Mouse (Mus musculus): ENCODE results near the gene Pdcd4. TPM values are rescaled to one million over a fixed set of nuclear protein-coding genes. Genes with fewer than 3 reads are reported as not detected.

Pdcd4 gene
- total and polyA plus RNA-seq, 2 experiments from 2014 or later: 4.2 to 28.6 TPM

- H3K4me3 ChIP-seq (ENCODE audit: low read depth, low read length): no peak overlapping the region
- no peaks in the 10 kb centered on the region for H3K36me3 ChIP-seq (replicated peaks; ENCODE audit: control insufficient read depth, insufficient read depth, low read length)
- 44% methylated on average over 5 of the region's 5 CpGs for WGBS
- no peaks in the 10 kb centered on the region for H3K9me3 ChIP-seq (replicated peaks; ENCODE audit: control insufficient read depth, low read length)
- no peak overlapping the region for H3K4me2 ChIP-seq (ENCODE audit: low read depth, low read length)
- H3K27me3 ChIP-seq (ENCODE audit: control insufficient read depth, insufficient read depth, low read length): no peaks in the 10 kb centered on the region
- ATAC-seq (ENCODE audit: insufficient read depth, low read depth): peak; percentile 44; the same call in 1 of the 2 replicates
- H3K27ac ChIP-seq (ENCODE audit: low read depth): peak overlapping the region; percentile 68; the same call in 1 of the 2 replicates
- H3K9ac ChIP-seq (replicated peaks; ENCODE audit: low read depth, low read length): no peak overlapping the region
- peak; percentile 42 for DNase-seq (ENCODE audit: low spot score)
- no peak for TF ChIP-seq CTCF (IDR thresholded peaks at IDR 0.05; ENCODE audit: low read depth)
- no peak for TF ChIP-seq EP300 (IDR thresholded peaks at IDR 0.05; ENCODE audit: low read depth)
- peaks cover 32% of the 10 kb centered on the region for H3K4me1 ChIP-seq (ENCODE audit: control insufficient read depth, insufficient read depth)
Observed at GRCm38 (mm10) chr19:53890781-53891251, 1.2 kb upstream of the Pdcd4 start.

- peak overlapping the region; percentile 68 for H3K27ac ChIP-seq (ENCODE audit: low read depth)
Observed at GRCm38 (mm10) chr19:53891569-53891968, 462 bp upstream of the Pdcd4 start.

DNA sequence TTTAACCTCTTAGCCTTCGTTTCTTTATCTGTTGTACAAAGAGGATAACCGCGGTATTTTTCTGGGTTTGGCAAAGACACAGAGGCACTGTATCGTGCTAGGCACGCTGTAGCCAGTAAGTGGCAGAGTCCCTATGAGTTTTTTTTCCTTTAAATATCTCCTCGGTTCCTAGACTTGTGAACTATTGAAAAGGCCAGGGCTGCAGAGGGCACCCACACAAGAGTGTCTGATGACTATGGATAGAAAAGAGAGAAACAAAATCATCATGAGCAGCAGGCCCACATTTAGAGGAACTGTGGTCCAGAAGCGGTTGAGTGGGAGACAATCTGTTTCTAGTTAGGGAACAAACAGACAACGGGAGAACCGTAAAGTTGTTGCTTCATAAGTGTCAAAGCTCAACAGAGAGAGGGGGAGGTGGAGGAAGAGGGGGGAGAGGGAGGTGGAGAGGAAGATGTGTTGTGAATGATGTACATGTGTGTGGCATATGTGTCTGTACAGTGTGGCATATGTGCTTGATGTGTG lies 868 bp downstream of the Pdcd4 start:
- Histone ChIP-seq H3K27ac (ENCODE audit: low read depth) (peak overlapping the region; percentile 68; the same call in 1 of the 2 replicates), H3K27me3 (ENCODE audit: control insufficient read depth, insufficient read depth, low read length) (no peaks in the 10 kb centered on the region), H3K9ac (replicated peaks; ENCODE audit: low read depth, low read length) (no peak overlapping the region), H3K4me2 (ENCODE audit: low read depth, low read length) (no peak overlapping the region), H3K36me3 (replicated peaks; ENCODE audit: control insufficient read depth, insufficient read depth, low read length) (no peaks in the 10 kb centered on the region), H3K4me1 (ENCODE audit: control insufficient read depth, insufficient read depth) (peaks cover 34% of the 10 kb centered on the region), H3K4me3 (ENCODE audit: low read depth, low read length) (no peak overlapping the region), H3K9me3 (replicated peaks; ENCODE audit: control insufficient read depth, low read length) (no peaks in the 10 kb centered on the region)
- TF ChIP-seq CTCF (IDR thresholded peaks at IDR 0.05; ENCODE audit: low read depth) (no peak), EP300 (IDR thresholded peaks at IDR 0.05; ENCODE audit: low read depth) (no peak)
- DNase-seq (ENCODE audit: low spot score) (no peak), ATAC-seq (ENCODE audit: insufficient read depth, low read depth) (no peak)
- 38% methylated on average over 9 of the region's 9 CpGs for WGBS

More at GRCm38 (mm10) chr19:53891569-53891968, 462 bp upstream of the Pdcd4 start:
- no peak overlapping the region for H3K4me2 ChIP-seq (ENCODE audit: low read depth, low read length)
- no peak overlapping the region for H3K9ac ChIP-seq (replicated peaks; ENCODE audit: low read depth, low read length)
- ATAC-seq (ENCODE audit: insufficient read depth, low read depth) (no peak), DNase-seq (ENCODE audit: low spot score) (no peak)
- H3K4me3 ChIP-seq (ENCODE audit: low read depth, low read length): no peak overlapping the region
- no peaks in the 10 kb centered on the region for H3K36me3 ChIP-seq (replicated peaks; ENCODE audit: control insufficient read depth, insufficient read depth, low read length)
- H3K4me1 ChIP-seq (ENCODE audit: control insufficient read depth, insufficient read depth): peaks cover 32% of the 10 kb centered on the region
- TF ChIP-seq EP300 (IDR thresholded peaks at IDR 0.05; ENCODE audit: low read depth): no peak
- no peak for TF ChIP-seq CTCF (IDR thresholded peaks at IDR 0.05; ENCODE audit: low read depth)
- no peaks in the 10 kb centered on the region for H3K9me3 ChIP-seq (replicated peaks; ENCODE audit: control insufficient read depth, low read length)
- no peaks in the 10 kb centered on the region for H3K27me3 ChIP-seq (ENCODE audit: control insufficient read depth, insufficient read depth, low read length)
- 81% methylated on average over 2 of the region's 2 CpGs for WGBS

- no peaks in the 10 kb centered on the region for H3K36me3 ChIP-seq (replicated peaks; ENCODE audit: control insufficient read depth, insufficient read depth, low read length)
- no peak overlapping the region; the same call in 1 of the 2 replicates for H3K4me2 ChIP-seq (ENCODE audit: low read depth, low read length)
- H3K4me1 ChIP-seq (ENCODE audit: control insufficient read depth, insufficient read depth): peaks cover 40% of the 10 kb centered on the region
- TF ChIP-seq CTCF (IDR thresholded peaks at IDR 0.05; ENCODE audit: low read depth) (no peak), EP300 (IDR thresholded peaks at IDR 0.05; ENCODE audit: low read depth) (no peak)
- ATAC-seq (ENCODE audit: insufficient read depth, low read depth) (no peak), DNase-seq (ENCODE audit: low spot score) (no peak)
- no peak overlapping the region for H3K4me3 ChIP-seq (ENCODE audit: low read depth, low read length)
- no peak overlapping the region for H3K9ac ChIP-seq (replicated peaks; ENCODE audit: low read depth, low read length)
- WGBS: 56% methylated on average over 3 of the region's 3 CpGs
- H3K27me3 ChIP-seq (ENCODE audit: control insufficient read depth, insufficient read depth, low read length): no peaks in the 10 kb centered on the region
- peak overlapping the region; percentile 68 for H3K27ac ChIP-seq (ENCODE audit: low read depth)
- no peaks in the 10 kb centered on the region for H3K9me3 ChIP-seq (replicated peaks; ENCODE audit: control insufficient read depth, low read length)
Observed at GRCm38 (mm10) chr19:53893711-53894171, 1.7 kb downstream of the Pdcd4 start.

DNA sequence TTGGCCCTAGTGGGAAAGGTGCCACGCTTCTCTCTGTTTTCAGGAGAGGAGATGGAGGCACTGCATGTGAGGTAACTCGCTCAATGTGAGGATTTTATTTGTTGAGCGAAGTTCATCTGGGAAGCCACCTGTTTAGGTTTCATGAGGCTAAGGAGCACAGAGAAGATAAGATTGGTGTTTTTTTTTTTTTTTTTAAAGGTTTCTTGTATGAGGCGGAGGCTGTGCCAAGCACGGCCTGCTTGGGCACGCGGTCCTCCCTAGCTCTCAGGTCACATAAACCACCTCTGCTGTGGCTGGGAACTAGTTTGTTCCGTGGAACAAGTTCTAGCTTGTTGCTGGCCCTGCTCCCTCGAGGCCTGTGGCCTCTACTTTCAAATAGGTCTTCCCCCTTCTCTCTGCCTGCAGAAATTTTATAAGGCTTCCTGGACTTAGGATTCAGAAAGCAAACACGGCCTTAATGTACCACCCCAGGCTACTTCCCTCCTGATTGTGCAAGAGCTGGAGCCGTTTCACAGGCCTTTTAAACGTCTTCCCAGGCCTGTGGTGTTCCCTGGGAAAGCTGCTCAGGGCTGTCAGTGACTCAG lies 2.6 kb downstream of the Pdcd4 start:
- Histone ChIP-seq H3K4me1 (ENCODE audit: control insufficient read depth, insufficient read depth) (peaks cover 40% of the 10 kb centered on the region), H3K4me2 (ENCODE audit: low read depth, low read length) (no peak overlapping the region), H3K36me3 (replicated peaks; ENCODE audit: control insufficient read depth, insufficient read depth, low read length) (no peaks in the 10 kb centered on the region), H3K9me3 (replicated peaks; ENCODE audit: control insufficient read depth, low read length) (no peaks in the 10 kb centered on the region), H3K27ac (ENCODE audit: low read depth) (peak overlapping the region; percentile 68; the same call in 1 of the 2 replicates), H3K9ac (replicated peaks; ENCODE audit: low read depth, low read length) (no peak overlapping the region), H3K27me3 (ENCODE audit: control insufficient read depth, insufficient read depth, low read length) (no peaks in the 10 kb centered on the region), H3K4me3 (ENCODE audit: low read depth, low read length) (no peak overlapping the region)
- TF ChIP-seq CTCF (IDR thresholded peaks at IDR 0.05; ENCODE audit: low read depth): no peak
- TF ChIP-seq EP300 (IDR thresholded peaks at IDR 0.05; ENCODE audit: low read depth): no peak
- no peak for DNase-seq (ENCODE audit: low spot score)
- 76% methylated on average over 12 of the region's 12 CpGs for WGBS
- ATAC-seq (ENCODE audit: insufficient read depth, low read depth): no peak
